Mouse (Mus musculus) layer of hippocampus, adult 11-12 months (tissue): ENCODE data around the gene Kif18a.

Experiments
- DNase-seq: peaks from one replicate; pipeline ENCODE4 v3.0.0; 2022; ENCODE audit warnings: low spot score

The Kif18a gene

GRCm38 (mm10) chr2:109374881-109375280 lies 94.3 kb downstream of the Kif18a start:
- DNase-seq: no peak

- no peak for DNase-seq
These were observed 103.5 kb downstream of the Kif18a start for GRCm38 (mm10) chr2:109384019-109384418.

- no peak for DNase-seq
These were observed 105.7 kb downstream of the Kif18a start for GRCm38 (mm10) chr2:109386211-109386610.

GRCm38 (mm10) chr2:109388733-109389132 lies 108.2 kb downstream of the Kif18a start:
- DNase-seq: no peak

- DNase-seq: no peak
These were observed 109.4 kb downstream of the Kif18a start for GRCm38 (mm10) chr2:109389977-109390376.
